Mouse (Mus musculus): ENCODE data around the gene Slbp. TPM values are rescaled to one million over a fixed set of nuclear protein-coding genes. Genes with fewer than 3 reads are reported as not detected.

Slbp gene
- total and polyA plus RNA-seq, 3 experiments: 233 to 731 (median 255) TPM

DNA sequence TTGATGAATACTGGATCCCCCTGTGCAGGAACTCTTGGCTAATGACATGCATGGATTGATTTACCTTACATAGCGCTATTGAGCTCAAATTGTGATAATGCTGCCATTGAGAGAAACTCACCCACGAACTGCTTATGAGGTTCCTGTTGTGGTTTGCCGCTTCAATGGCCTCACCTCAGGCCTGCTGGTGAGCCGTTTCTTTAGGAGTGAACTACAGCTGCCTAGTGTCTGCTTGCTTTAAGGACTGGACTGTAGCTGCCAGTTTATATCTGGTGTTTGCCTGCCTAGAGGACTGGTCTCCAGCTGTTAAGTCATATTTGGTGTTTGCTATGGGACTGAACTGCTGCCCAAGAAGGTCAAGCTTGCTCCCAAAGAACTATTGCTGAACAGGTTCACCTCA is 30.6 kb upstream of the Slbp start:
- peak; percentile 82 for DNase-seq (ENCODE audit: low read depth, low spot score)

DNA sequence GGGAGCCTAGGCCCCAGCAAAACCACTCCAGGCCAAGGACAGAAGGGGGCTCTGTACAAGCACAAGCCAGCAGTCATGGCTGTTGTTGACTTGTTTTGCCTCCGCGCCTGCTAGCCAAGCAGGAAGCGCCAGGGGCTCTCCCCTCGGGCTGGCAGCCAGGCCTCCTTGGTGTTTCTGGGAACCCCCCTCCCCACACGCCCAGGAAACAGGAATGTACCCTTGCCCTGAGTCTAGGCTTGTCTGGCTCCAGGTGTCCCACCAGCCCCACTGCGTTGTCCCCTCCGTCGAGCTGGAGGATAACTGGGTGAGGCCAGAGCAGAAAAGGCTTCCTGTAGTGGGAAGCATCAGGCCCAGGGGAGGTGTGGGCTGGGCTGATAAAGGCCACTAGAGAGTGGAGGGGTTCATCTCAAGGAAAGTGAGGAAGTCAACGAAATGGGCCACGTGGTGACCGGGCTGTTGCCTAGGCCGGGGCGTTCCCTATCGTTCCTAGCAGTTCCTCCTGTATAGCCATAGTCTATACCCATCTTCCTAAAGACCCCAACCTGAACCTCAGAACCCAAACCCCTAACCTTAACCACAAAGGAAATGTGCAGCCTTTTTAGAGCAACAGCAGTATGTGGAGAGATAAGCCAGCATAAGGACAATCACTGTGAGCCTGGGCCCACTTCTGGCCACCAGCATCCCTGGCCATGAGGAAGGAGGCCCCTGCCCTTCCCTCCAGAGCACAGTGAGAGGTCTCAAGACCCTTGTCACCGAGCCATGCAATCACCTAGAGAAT is 29.4 kb upstream of the Slbp start:
- Histone ChIP-seq H3K36me3 (ENCODE audit: control insufficient read depth in 1 of 2, insufficient read depth in 2 of 2, low read length in 2 of 2) (peaks cover 0 to 25% of the 10 kb centered on the region in 2 experiments; a peak in 2 of 4 replicates), H3K27ac (ENCODE audit: control insufficient read depth, low read depth, low read length) (peak overlapping the region; percentile 89), H3K9me3 (replicated peaks; ENCODE audit: insufficient read depth, low read length) (no peaks in the 10 kb centered on the region), H3K27me3 (ENCODE audit: control insufficient read depth in 1 of 2, insufficient read depth in 2 of 2, low read length in 2 of 2) (no peaks in the 10 kb centered on the region), H3K79me2 (ENCODE audit: control insufficient read depth, insufficient read depth, low read length, poor library complexity) (no peaks in the 10 kb centered on the region), H3K9ac (ENCODE audit: control insufficient read depth, low read depth, low read length, poor library complexity, severe bottlenecking) (peak overlapping the region; percentile 64), H3K4me3 (ENCODE audit: control insufficient read depth in 1 of 2, insufficient read depth in 1 of 2, low read depth in 2 of 2, low read length in 2 of 2) (peak overlapping the region; percentile 15 to 28), H3K4me1 (ENCODE audit: control insufficient read depth in 1 of 2, insufficient read depth in 2 of 2, low read length in 2 of 2) (peaks cover 23 to 36% of the 10 kb centered on the region in 2 experiments)
- peak; percentile 99 for DNase-seq (ENCODE audit: low read depth, low spot score)
- TF ChIP-seq POLR2AphosphoS2 (IDR thresholded peaks at IDR 0.05; ENCODE audit: low read length) (peak; percentile 78), GATA1 (IDR thresholded peaks at IDR 0.05; ENCODE audit: low read depth, low read length) (peak; percentile 91), NRF1 (IDR thresholded peaks at IDR 0.05; ENCODE audit: insufficient read depth, low read depth, low read length, poor library complexity, severe bottlenecking) (no peak), MAX (IDR thresholded peaks at IDR 0.05; ENCODE audit: low read length) (peak; percentile 100), POLR2A (IDR thresholded peaks at IDR 0.05; ENCODE audit: control insufficient read depth in 1 of 2, insufficient read depth in 1 of 2, low read depth in 1 of 2, low read length in 2 of 2, poor library complexity in 1 of 2) (peak; percentile 23 to 82; a peak in 1 of 4 replicates), TAL1 (IDR thresholded peaks at IDR 0.05; ENCODE audit: low read length) (peak; percentile 98), RCOR1 (IDR thresholded peaks at IDR 0.05; ENCODE audit: low read depth, low read length) (peak; percentile 83), BHLHE40 (IDR thresholded peaks at IDR 0.05; ENCODE audit: borderline replicate concordance, low read depth, low read length) (peak; percentile 74), USF1 (IDR thresholded peaks at IDR 0.05; ENCODE audit: low read depth, low read length) (peak; percentile 96), ZC3H11A (IDR thresholded peaks at IDR 0.05; ENCODE audit: low read depth, low read length) (no peak), MAFK (IDR thresholded peaks at IDR 0.05; ENCODE audit: borderline replicate concordance, low read depth, low read length) (no peak; the same call in 1 of the 2 replicates), HCFC1 (IDR thresholded peaks at IDR 0.05; ENCODE audit: low read depth, low read length) (peak; percentile 59), NELFE (IDR thresholded peaks at IDR 0.05; ENCODE audit: low read depth, low read length) (peak; percentile 64; the same call in 1 of the 2 replicates), ZKSCAN1 (IDR thresholded peaks at IDR 0.05; ENCODE audit: low read depth, low read length) (no peak), GABPA (IDR thresholded peaks at IDR 0.05; ENCODE audit: low read depth, low read length) (no peak), MAZ (IDR thresholded peaks at IDR 0.05; ENCODE audit: low read depth, low read length) (peak; percentile 94), MYB (IDR thresholded peaks at IDR 0.05; ENCODE audit: low read depth, low read length) (peak; percentile 19), MEF2A (IDR thresholded peaks at IDR 0.05; ENCODE audit: extremely low read depth, insufficient replicate concordance, low read depth, low read length, poor library complexity, severe bottlenecking) (no peak), JUND (IDR thresholded peaks at IDR 0.05; ENCODE audit: low read depth, low read length) (0 out of 2 replicates have a peak, but pooled peaks have one; percentile 53), ETS1 (IDR thresholded peaks at IDR 0.05; ENCODE audit: low read depth, low read length) (peak; percentile 77), ELF1 (IDR thresholded peaks at IDR 0.05; ENCODE audit: low read depth, low read length) (peak; percentile 60; the same call in 1 of the 2 replicates), E2F4 (IDR thresholded peaks at IDR 0.05; ENCODE audit: borderline replicate concordance, low read depth, low read length) (no peak), POLR2AphosphoS5 (IDR thresholded peaks at IDR 0.05; ENCODE audit: borderline replicate concordance, low read depth, low read length) (0 out of 2 replicates have a peak, but pooled peaks have one; percentile 46), ZMIZ1 (IDR thresholded peaks at IDR 0.05; ENCODE audit: low read depth, low read length) (peak; percentile 61; the same call in 1 of the 2 replicates)

More for the DNA sequence above, 30.6 kb upstream of the Slbp start:
- TF ChIP-seq USF1 (IDR thresholded peaks at IDR 0.05; ENCODE audit: low read depth, low read length): peak; percentile 17; the same call in 1 of the 2 replicates
- peak; percentile 55 to 57; a peak in 3 of 4 replicates for TF ChIP-seq EP300 (IDR thresholded peaks at IDR 0.05; ENCODE audit: low read depth in 1 of 2, low read length in 2 of 2)
- peak; percentile 48 for TF ChIP-seq MXI1 (IDR thresholded peaks at IDR 0.05; ENCODE audit: low read depth, low read length)
- TF ChIP-seq ETS1 (IDR thresholded peaks at IDR 0.05; ENCODE audit: low read depth, low read length): peak; percentile 74
- TF ChIP-seq TCF12 (IDR thresholded peaks at IDR 0.05; ENCODE audit: low read depth, low read length): peak; percentile 47; the same call in 1 of the 2 replicates
- TF ChIP-seq RAD21 (IDR thresholded peaks at IDR 0.05; ENCODE audit: low read depth, low read length): no peak
- peak; percentile 40 for TF ChIP-seq NELFE (IDR thresholded peaks at IDR 0.05; ENCODE audit: low read depth, low read length)
- TF ChIP-seq SIN3A (IDR thresholded peaks at IDR 0.05; ENCODE audit: low read length): peak; percentile 62
- TF ChIP-seq KAT2A (conservative IDR thresholded peaks at IDR 0.05; ENCODE audit: low read depth, low read length): no peak
- TF ChIP-seq MYB (IDR thresholded peaks at IDR 0.05; ENCODE audit: low read depth, low read length): 0 out of 2 replicates have a peak, but pooled peaks have one; percentile 35
- no peak for TF ChIP-seq MYC (IDR thresholded peaks at IDR 0.05; ENCODE audit: low read depth, low read length)
- TF ChIP-seq MAZ (IDR thresholded peaks at IDR 0.05; ENCODE audit: low read depth, low read length): 0 out of 2 replicates have a peak, but pooled peaks have one; percentile 14
- TF ChIP-seq RCOR1 (IDR thresholded peaks at IDR 0.05; ENCODE audit: low read depth, low read length): peak; percentile 50; the same call in 1 of the 2 replicates
- peaks cover 0 to 25% of the 10 kb centered on the region in 2 experiments; a peak in 2 of 4 replicates for H3K36me3 ChIP-seq (ENCODE audit: control insufficient read depth in 1 of 2, insufficient read depth in 2 of 2, low read length in 2 of 2)
- no peaks in the 10 kb centered on the region for H3K79me2 ChIP-seq (ENCODE audit: control insufficient read depth, insufficient read depth, low read length, poor library complexity)
- peak overlapping the region; percentile 89 for H3K27ac ChIP-seq (ENCODE audit: control insufficient read depth, low read depth, low read length)
- no peaks in the 10 kb centered on the region for H3K27me3 ChIP-seq (ENCODE audit: control insufficient read depth in 1 of 2, insufficient read depth in 2 of 2, low read length in 2 of 2)
- H3K4me1 ChIP-seq (ENCODE audit: control insufficient read depth in 1 of 2, insufficient read depth in 2 of 2, low read length in 2 of 2): peaks cover 23 to 39% of the 10 kb centered on the region in 2 experiments
- no peaks in the 10 kb centered on the region for H3K9me3 ChIP-seq (replicated peaks; ENCODE audit: insufficient read depth, low read length)
- no peak overlapping the region for H3K9ac ChIP-seq (ENCODE audit: control insufficient read depth, low read depth, low read length, poor library complexity, severe bottlenecking)
- no peak overlapping the region for H3K4me3 ChIP-seq (ENCODE audit: control insufficient read depth in 1 of 2, insufficient read depth in 1 of 2, low read depth in 2 of 2, low read length in 2 of 2)

Measured in MEL (cell line).